Mouse (Mus musculus): Measurements from ENCODE around the gene Hdlbp. TPM values are rescaled to one million over a fixed set of nuclear protein-coding genes. Genes with fewer than 3 reads are reported as not detected.
A peak's percentile ranks its signal among the peaks of the same experiment; 100 is the strongest.
"Not testable (repeated sequence)": the region's sequence is repeated elsewhere in the genome, so short reads cannot be mapped to it uniquely, and the experiment has no call there.

Gene Hdlbp
- total RNA-seq, 2 experiments from 2014 or later, result 37.7 to 57.5 TPM

GRCm38 (mm10) chr1:93450118-93450517 is 28.5 kb downstream of the Hdlbp start:
- ATAC-seq (replicated peaks; ENCODE audit: low FRiP score, poor library complexity, severe bottlenecking), result not testable (repeated sequence)

GRCm38 (mm10) chr1:93445822-93446162 is 32.8 kb downstream of the Hdlbp start:
- peak; percentile 18; the same call in 1 of the 2 replicates for ATAC-seq (replicated peaks; ENCODE audit: low FRiP score, poor library complexity, severe bottlenecking)

DNA sequence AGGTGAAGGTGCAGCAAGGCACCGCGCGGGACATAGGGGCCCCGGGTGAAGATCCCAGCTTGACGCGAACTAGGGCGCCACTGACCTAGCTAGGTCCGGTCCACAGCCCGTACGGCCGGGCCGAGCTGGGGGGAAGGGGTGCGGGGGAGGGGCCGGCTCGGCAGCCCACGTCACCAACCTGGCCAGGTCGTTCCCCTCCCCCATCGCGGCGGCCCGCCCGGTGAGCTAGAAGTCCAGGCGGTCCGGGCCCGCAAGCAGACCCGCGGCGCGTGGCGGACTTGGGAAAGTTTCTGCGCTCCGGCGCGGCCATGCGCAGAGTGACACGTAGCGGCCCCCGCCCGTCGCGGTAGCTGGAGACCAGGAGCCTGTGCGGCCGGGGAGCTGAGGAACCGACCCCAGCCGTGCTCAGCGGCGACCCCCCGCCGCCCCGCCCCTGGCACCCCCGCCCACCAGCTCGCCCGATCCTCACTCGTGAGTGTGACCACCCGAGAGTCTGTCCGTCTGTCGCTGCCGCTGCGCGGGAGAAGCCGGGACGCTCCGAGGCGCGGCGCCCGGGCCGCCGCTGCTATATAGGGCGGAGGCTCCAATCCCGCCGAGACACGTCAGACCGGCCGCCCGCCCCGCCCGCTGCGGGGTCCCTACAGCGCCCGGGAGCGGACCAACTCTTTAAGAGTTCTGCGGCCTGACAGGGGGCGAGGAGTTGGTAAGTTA is 33.3 kb downstream of the Hdlbp start:
- peak; percentile 79 for ATAC-seq (replicated peaks; ENCODE audit: low FRiP score, poor library complexity, severe bottlenecking)

DNA sequence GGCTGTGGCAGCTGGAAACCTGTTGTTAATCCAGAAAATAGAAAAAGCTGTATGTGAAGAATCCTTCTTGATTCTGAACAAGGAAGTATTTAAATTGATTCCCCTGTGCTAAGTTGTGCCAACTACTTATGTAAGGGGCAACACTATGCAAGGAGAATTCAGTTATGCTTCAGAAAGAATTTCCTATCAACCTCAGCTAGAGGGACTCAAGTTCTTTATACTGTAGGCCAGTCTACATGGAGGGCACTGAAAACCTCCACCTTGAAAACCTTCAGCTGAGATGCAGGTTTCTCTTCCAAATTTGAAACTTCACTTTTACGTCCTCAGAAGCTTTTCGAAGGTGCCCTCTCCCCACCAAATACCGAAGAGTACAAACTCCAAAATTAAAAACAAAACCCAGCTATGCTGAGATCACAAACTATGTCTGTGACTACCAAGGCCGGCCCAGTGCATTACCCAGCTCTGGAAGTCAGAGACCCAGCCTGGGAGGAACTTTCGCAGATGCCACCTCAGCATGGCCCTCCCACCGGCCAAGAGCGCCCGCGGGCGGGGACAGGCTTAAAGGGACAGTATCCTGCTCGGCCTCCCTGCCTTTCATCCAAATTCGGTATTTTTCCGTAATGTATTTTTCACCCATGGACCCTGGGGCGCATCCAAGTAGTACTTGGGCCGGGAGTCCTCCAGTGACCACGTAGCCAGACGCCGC is 34.1 kb downstream of the Hdlbp start:
- ATAC-seq (replicated peaks; ENCODE audit: low FRiP score, poor library complexity, severe bottlenecking), result peak; percentile 85

DNA sequence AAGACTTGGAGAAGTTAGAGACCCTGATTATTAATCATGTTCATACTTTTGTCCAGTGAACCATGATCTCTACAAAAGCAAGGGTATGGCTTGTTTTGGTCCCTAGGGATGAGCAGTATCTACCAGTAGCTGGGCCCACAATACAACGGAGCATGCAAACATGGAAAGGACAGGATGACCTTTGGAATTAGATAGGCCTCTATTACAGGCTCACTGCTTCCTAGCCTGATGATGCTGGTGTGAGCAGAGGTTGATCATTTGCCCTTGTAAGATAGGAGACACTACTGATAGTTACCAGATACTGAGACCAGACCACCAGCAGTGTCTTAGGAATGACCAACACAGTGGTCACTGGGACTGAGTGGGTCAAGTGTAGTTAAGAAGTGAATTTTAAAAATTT is 39.3 kb downstream of the Hdlbp start:
- ATAC-seq (replicated peaks; ENCODE audit: low FRiP score, poor library complexity, severe bottlenecking), result no peak

DNA sequence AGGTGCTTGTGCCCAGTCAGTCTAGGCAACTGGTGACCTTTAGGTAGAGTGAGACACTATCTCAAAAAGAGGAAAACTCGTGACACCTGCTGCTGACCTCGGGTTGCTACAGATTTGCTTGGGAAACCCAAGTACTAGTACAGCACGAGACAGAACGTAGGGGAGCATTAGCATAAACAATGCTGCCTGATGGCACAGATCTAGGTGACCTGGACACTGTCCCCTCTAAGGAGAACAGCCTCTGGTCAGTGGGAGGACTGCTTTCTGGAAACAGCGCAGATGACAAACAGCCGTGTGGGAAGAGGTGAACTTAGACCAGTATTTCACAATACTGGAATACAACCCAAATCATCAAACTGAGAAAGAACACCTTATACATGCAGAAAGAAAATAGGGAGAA is 46.5 kb downstream of the Hdlbp start:
- ATAC-seq (replicated peaks; ENCODE audit: low FRiP score, poor library complexity, severe bottlenecking), result no peak

GRCm38 (mm10) chr1:93403403-93403802 is 75.2 kb downstream of the Hdlbp start:
- ATAC-seq (replicated peaks; ENCODE audit: low FRiP score, poor library complexity, severe bottlenecking), result no peak

GRCm38 (mm10) chr1:93401191-93402052 is 77.2 kb downstream of the Hdlbp start:
- no peak for ATAC-seq (replicated peaks; ENCODE audit: low FRiP score, poor library complexity, severe bottlenecking)

- no peak for ATAC-seq (replicated peaks; ENCODE audit: low FRiP score, poor library complexity, severe bottlenecking)
Measured at GRCm38 (mm10) chr1:93388906-93389305, 89.7 kb downstream of the Hdlbp start.

DNA sequence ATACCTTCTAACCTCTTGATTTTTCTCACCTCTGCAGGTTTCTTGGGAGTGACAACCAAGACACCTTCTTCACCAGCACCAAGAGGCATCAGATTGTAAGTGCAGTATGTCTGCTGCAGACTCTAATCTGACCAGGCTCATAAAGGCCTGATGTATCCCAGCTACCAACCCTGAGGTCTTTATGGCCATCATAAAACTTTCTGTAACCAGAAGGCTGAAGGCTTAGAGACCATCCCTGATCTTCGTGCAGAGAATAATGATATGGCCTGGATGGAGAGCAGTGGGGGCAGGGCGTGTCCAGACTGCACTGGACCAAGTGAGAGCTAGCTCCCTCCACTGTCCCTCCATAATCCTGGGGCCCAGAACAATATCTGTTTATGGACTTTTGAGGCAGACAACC is 91.4 kb downstream of the Hdlbp start:
- ATAC-seq (replicated peaks; ENCODE audit: low FRiP score, poor library complexity, severe bottlenecking), result no peak

- no peak for ATAC-seq (replicated peaks; ENCODE audit: low FRiP score, poor library complexity, severe bottlenecking)
Measured at GRCm38 (mm10) chr1:93379117-93379516, 99.5 kb downstream of the Hdlbp start.

- no peak for ATAC-seq (replicated peaks; ENCODE audit: low FRiP score, poor library complexity, severe bottlenecking)
Measured at GRCm38 (mm10) chr1:93377307-93377706, 101.3 kb downstream of the Hdlbp start.

DNA sequence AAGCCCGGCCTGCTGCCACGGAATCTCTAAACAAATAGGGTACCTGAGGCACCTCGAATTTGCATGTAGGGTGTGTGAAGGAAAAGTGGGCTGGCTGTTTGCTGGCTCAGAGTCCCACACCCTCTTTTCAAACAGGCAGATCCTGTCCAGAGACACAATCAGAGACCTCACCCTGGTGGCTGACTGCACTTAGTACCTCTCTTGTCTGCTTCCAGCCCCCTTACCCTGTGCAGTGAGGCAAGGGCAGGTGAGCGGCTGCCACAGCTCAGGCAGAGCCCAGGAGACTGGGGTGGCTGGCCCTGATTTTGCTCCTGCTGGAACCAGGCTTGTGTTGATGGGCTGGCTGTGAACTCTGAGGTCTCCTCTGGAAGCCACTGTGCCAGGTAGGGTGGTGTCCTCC is 105.0 kb downstream of the Hdlbp start, which contains the start of gene Ano7:
Ano7 (plus strand) TSS at position 266 of the 400 bp plus-strand sequence.
- ATAC-seq (replicated peaks; ENCODE audit: low FRiP score, poor library complexity, severe bottlenecking), result no peak

DNA sequence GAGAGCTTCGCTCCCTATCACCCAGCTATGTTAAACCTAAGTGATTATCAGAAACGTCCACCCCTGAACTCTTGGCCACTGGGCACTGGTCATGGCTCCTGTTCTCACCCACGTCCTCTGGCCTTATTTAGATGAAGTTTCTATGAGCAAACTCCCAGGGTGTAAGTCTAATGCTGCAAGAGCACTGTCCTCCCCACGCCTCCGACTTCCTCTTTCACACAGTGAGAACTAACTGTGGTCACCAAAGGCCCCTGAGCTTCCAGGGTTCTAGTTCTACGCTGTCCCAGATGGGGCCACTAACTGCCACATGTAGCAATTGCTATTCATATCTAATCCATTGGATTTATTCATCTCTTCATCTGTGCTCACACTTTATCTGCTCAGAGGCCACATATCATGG is 113.0 kb downstream of the Hdlbp start:
- ATAC-seq (replicated peaks; ENCODE audit: low FRiP score, poor library complexity, severe bottlenecking), result no peak

DNA sequence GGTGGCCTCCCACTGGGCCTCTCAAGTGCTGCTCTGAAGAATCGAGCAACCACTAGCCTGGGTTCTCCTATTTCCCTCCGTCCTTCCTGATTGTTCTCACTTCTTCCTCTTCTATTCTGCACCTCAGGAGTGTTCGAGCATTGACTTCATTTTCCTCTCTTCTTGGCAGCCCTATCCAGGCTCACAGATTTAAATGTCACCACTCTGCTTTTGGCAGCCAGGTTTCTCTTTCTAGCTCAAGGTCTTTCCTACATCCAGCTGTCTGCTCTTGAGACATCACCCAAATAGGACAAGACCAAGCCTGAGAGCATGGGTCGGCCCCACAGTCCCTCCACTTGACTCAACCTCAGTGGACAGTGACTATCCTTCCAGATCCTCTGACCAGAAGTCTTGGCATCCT is 116.0 kb downstream of the Hdlbp start:
- ATAC-seq (replicated peaks; ENCODE audit: low FRiP score, poor library complexity, severe bottlenecking), result no peak

Other genes starting within 250 kb of the Hdlbp start
- gene Sned1, start 243.0 kb downstream of the Hdlbp start, total RNA-seq (2015; ENCODE audit: low replicate concordance), result 0.63 and 1.7 TPM in 2 replicates
- 0.09 TPM in 1 of 2 replicates, not detected in the other for gene Sned1, start 243.0 kb downstream of the Hdlbp start, total RNA-seq (2017; ENCODE audit: low replicate concordance)
- gene Mterf4, start 172.9 kb downstream of the Hdlbp start, total RNA-seq (2015; ENCODE audit: low replicate concordance), result 7.5 and 8.4 TPM in 2 replicates
- gene Mterf4, start 172.9 kb downstream of the Hdlbp start, total RNA-seq (2017; ENCODE audit: low replicate concordance), result 2.3 and 11.3 TPM in 2 replicates
- 6.3 and 11.0 TPM in 2 replicates for gene Ppp1r7, start 136.0 kb downstream of the Hdlbp start, total RNA-seq (2015; ENCODE audit: low replicate concordance)
- gene Ppp1r7, start 136.0 kb downstream of the Hdlbp start, total RNA-seq (2017; ENCODE audit: low replicate concordance), result 4.9 and 12.3 TPM in 2 replicates
- gene Pask, start 135.3 kb downstream of the Hdlbp start, total RNA-seq (2015; ENCODE audit: low replicate concordance), result 6.5 and 11.0 TPM in 2 replicates
- gene Pask, start 135.3 kb downstream of the Hdlbp start, total RNA-seq (2017; ENCODE audit: low replicate concordance), result 13.1 and 14.6 TPM in 2 replicates
- not detected in 2 replicates for gene Ano7, start 104.9 kb downstream of the Hdlbp start, total RNA-seq (2015; ENCODE audit: low replicate concordance)
- gene Ano7, start 104.9 kb downstream of the Hdlbp start, total RNA-seq (2017; ENCODE audit: low replicate concordance), result not detected in 2 replicates
- gene Farp2, start 33.3 kb upstream of the Hdlbp start, total RNA-seq (2015; ENCODE audit: low replicate concordance), result not detected in 2 replicates
- 0.09 and 0.14 TPM in 2 replicates for gene Farp2, start 33.3 kb upstream of the Hdlbp start, total RNA-seq (2017; ENCODE audit: low replicate concordance)
- 6.0 and 9.8 TPM in 2 replicates for gene Stk25, start 179.8 kb upstream of the Hdlbp start, total RNA-seq (2015; ENCODE audit: low replicate concordance)
- 7.9 and 14.8 TPM in 2 replicates for gene Stk25, start 179.8 kb upstream of the Hdlbp start, total RNA-seq (2017; ENCODE audit: low replicate concordance)
- not detected in 2 replicates for gene Bok, start 206.8 kb upstream of the Hdlbp start, total RNA-seq (2015; ENCODE audit: low replicate concordance)
- not detected in 2 replicates for gene Bok, start 206.8 kb upstream of the Hdlbp start, total RNA-seq (2017; ENCODE audit: low replicate concordance)